Mouse (Mus musculus): ENCODE measurements around the gene Klhl25. TPM values are rescaled to one million over a fixed set of nuclear protein-coding genes. Genes with fewer than 3 reads are reported as not detected.
A peak's percentile ranks its signal among the peaks of the same experiment; 100 is the strongest.
"Not testable (repeated sequence)": the region's sequence is repeated elsewhere in the genome, so short reads cannot be mapped to it uniquely, and the experiment has no call there.

The Klhl25 gene
- polyA plus RNA-seq, 1 experiment from 2014 or later: 13.5 TPM

DNA sequence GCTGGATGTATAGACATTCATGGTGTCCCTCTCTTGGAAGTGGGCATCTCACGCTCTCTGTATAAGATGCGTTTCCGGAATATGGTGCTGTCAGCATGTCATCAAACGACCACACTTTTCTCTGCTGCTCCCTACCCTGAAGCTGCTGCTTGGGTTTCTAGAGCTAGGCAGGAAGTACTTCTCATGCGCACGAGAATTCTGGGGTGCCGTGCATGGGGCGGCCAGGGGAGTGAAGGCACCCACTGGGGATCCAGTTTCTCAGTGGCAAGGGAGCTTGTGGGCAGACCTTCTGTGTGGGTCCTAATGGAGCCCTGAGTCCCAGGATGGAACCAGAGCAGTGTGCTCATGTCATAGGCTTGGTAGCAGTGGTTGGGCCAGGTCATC is 62.5 kb downstream of the Klhl25 start:
- 0 out of 2 replicates have a peak, but pooled peaks cover 2% of the 10 kb centered on the region for H3K4me1 ChIP-seq (ENCODE audit: insufficient read depth)
- H3K4me2 ChIP-seq (ENCODE audit: low read depth, low read length): no peak overlapping the region; the same call in 1 of the 2 replicates
- H3K27me3 ChIP-seq (ENCODE audit: insufficient read depth, low read length): no peaks in the 10 kb centered on the region
- ATAC-seq: no peak
- H3K9me3 ChIP-seq (ENCODE audit: low read length): no peaks in the 10 kb centered on the region
- no peak overlapping the region for H3K4me3 ChIP-seq (ENCODE audit: low read depth, low read length)
- 69% methylated on average over 8 of the region's 8 CpGs for WGBS (ENCODE audit: insufficient replicate concordance)
- no peaks in the 10 kb centered on the region for H3K36me3 ChIP-seq (replicated peaks; ENCODE audit: insufficient read depth, low read length)
- no peak overlapping the region for H3K9ac ChIP-seq (replicated peaks)
- DNase-seq: no peak
- TF ChIP-seq CTCF (IDR thresholded peaks at IDR 0.05; ENCODE audit: low read depth) (no peak), EP300 (IDR thresholded peaks at IDR 0.05; ENCODE audit: low read depth) (no peak)
- no peak overlapping the region for H3K27ac ChIP-seq (ENCODE audit: low read depth)

- Histone ChIP-seq H3K4me2 (ENCODE audit: low read depth, low read length) (no peak overlapping the region), H3K4me1 (ENCODE audit: insufficient read depth) (0 out of 2 replicates have a peak, but pooled peaks cover 2% of the 10 kb centered on the region), H3K4me3 (ENCODE audit: low read depth, low read length) (no peak overlapping the region), H3K36me3 (replicated peaks; ENCODE audit: insufficient read depth, low read length) (no peaks in the 10 kb centered on the region), H3K9ac (replicated peaks) (no peak overlapping the region), H3K9me3 (ENCODE audit: low read length) (no peaks in the 10 kb centered on the region), H3K27ac (ENCODE audit: low read depth) (no peak overlapping the region), H3K27me3 (ENCODE audit: insufficient read depth, low read length) (no peaks in the 10 kb centered on the region)
- ATAC-seq (peak; percentile 62), DNase-seq (peak; percentile 79)
- 7% methylated on average over 7 of the region's 7 CpGs for WGBS (ENCODE audit: insufficient replicate concordance)
- TF ChIP-seq EP300 (IDR thresholded peaks at IDR 0.05; ENCODE audit: low read depth): no peak
- TF ChIP-seq CTCF (IDR thresholded peaks at IDR 0.05; ENCODE audit: low read depth): peak; percentile 88
Measured at GRCm38 (mm10) chr7:75913952-75914351, 65.8 kb downstream of the Klhl25 start.

- not testable (repeated sequence) for H3K4me1 ChIP-seq (ENCODE audit: insufficient read depth); DNase-seq; H3K36me3 ChIP-seq (replicated peaks; ENCODE audit: insufficient read depth, low read length); H3K4me2 ChIP-seq (ENCODE audit: low read depth, low read length); H3K9me3 ChIP-seq (ENCODE audit: low read length); H3K27me3 ChIP-seq (ENCODE audit: insufficient read depth, low read length); H3K4me3 ChIP-seq (ENCODE audit: low read depth, low read length); H3K27ac ChIP-seq (ENCODE audit: low read depth); H3K9ac ChIP-seq (replicated peaks); ATAC-seq
- 58% methylated on average over 3 of the region's 3 CpGs for WGBS (ENCODE audit: insufficient replicate concordance)
Measured at GRCm38 (mm10) chr7:75915550-75915949, 67.4 kb downstream of the Klhl25 start.

DNA sequence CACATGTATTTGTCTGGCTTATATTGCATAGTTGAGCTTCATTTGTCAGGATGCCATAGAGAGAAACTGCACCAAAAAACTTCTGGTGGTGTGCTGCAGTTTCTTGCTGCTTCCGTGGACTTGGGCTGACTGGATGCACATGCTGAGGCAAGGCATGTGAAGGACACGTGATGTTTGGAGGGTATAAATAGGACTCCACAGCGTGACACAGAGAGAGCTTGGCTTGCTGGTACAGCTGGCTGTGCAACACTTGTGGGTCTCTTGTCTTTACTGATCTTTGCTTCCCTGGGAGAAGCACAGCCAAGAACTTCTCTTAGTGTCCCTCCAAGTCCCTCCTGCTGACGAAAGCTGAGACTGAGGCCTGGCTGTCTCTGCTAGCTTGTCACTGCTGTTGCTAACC is 69.6 kb downstream of the Klhl25 start:
- Histone ChIP-seq H3K4me3 (ENCODE audit: low read depth, low read length) (no peak overlapping the region), H3K9ac (replicated peaks) (no peak overlapping the region)

GRCm38 (mm10) chr7:75919745-75920144 is 71.6 kb downstream of the Klhl25 start:
- H3K36me3 ChIP-seq (replicated peaks; ENCODE audit: insufficient read depth, low read length); H3K4me3 ChIP-seq (ENCODE audit: low read depth, low read length); H3K9me3 ChIP-seq (ENCODE audit: low read length); ATAC-seq; H3K4me2 ChIP-seq (ENCODE audit: low read depth, low read length); H3K9ac ChIP-seq (replicated peaks); DNase-seq; H3K27ac ChIP-seq (ENCODE audit: low read depth); H3K27me3 ChIP-seq (ENCODE audit: insufficient read depth, low read length); H3K4me1 ChIP-seq (ENCODE audit: insufficient read depth): not testable (repeated sequence)
- WGBS (ENCODE audit: insufficient replicate concordance): 24% methylated on average over 3 of the region's 3 CpGs

More for the DNA sequence above, 69.6 kb downstream of the Klhl25 start:
- TF ChIP-seq EP300 (IDR thresholded peaks at IDR 0.05; ENCODE audit: low read depth) (no peak), CTCF (IDR thresholded peaks at IDR 0.05; ENCODE audit: low read depth) (no peak)
- Histone ChIP-seq H3K4me2 (ENCODE audit: low read depth, low read length) (no peak overlapping the region), H3K36me3 (replicated peaks; ENCODE audit: insufficient read depth, low read length) (no peaks in the 10 kb centered on the region), H3K27me3 (ENCODE audit: insufficient read depth, low read length) (no peaks in the 10 kb centered on the region), H3K27ac (ENCODE audit: low read depth) (no peak overlapping the region), H3K9me3 (ENCODE audit: low read length) (no peaks in the 10 kb centered on the region), H3K4me1 (ENCODE audit: insufficient read depth) (no peaks in the 10 kb centered on the region)
- WGBS (ENCODE audit: insufficient replicate concordance): 67% methylated on average over 4 of the region's 4 CpGs
- DNase-seq (no peak), ATAC-seq (no peak)
